Mouse (Mus musculus) right cerebral cortex, postnatal 25 days (tissue): Measurements from ENCODE around the gene Setd1b.

ENCODE experiments used
- DNase-seq: peaks from one replicate; pipeline ENCODE4 v3.0.0; 2022

Setd1b gene

GRCm38 (mm10) chr5:123140694-123141554 lies 1.1 kb upstream of the Setd1b start:
- peak; percentile 89 for DNase-seq

DNA sequence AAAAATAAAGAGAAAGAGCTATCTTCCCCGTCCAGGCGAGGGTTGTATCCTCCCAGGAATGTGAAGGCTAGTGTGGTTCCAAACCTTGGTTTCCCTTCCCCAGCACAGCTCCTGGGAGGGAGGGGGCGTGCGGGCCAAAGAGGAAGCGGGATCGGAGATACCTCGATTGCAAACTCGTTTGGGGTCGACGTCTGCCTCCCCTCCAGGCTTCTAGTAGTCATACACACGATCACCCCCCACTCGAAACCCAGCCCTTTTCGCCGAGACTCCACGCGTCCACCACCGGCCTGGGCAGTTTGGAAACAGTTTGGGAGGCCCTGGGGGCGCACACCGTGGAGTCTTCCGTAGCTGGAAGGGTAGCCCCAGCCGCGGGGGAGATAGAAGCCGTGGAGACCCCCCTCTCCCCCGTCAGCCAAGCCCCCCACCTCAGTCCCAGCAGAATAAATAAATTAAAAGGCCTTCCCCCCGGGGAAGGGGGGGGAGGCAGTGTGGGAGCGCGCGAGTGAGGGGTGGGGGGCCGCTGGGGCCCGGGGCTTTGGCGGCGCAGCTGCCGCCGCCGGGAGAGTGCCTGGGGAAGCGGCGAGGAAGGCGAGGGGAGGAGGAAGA lies 335 bp upstream of the Setd1b start:
- peak; percentile 59 for DNase-seq

- no peak for DNase-seq
These were observed 1.4 kb downstream of the Setd1b start for GRCm38 (mm10) chr5:123143251-123143970.

- no peak for DNase-seq
These were observed 2.2 kb downstream of the Setd1b start for GRCm38 (mm10) chr5:123143971-123144745.

DNA sequence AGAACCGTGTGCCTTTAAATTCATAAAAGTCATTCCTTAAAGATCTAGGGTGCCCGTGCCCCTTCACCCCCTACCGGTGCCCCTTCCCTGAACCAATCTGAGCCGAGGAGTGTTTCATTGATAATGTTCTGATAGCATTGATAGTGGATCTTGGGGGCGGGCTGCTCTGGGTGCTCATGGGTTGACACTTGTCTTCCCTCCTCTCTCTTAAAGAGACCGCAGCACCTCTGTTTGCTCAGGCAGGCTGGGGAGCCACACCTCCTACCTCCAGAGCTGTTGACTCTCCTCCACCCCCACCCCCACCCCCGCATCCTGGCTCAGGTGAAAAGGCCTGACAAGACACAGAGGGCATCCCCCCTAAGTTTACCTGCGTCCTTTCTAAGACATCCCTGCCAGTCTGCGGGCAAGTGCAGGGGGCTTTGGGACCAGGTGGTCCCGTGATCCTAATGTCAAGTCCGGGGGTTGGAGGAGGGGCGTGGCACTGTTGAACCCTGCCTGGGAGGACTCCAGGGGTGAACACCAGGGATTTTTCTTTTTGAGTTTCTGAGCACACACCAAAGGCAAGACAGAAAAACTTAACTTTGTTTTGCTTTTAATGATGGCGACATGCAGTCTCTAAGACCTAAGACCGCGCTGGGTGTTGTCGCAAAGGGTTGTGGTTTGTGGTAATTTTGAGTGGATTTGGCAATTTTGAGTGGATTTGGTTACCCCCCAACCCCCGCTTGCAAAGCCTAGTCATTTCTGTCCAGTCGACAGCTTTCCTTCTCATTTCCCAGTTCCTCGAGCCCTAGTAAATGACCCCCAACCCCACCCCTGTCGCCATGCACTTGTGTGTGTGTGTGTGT lies 3.0 kb downstream of the Setd1b start:
- DNase-seq: no peak

DNA sequence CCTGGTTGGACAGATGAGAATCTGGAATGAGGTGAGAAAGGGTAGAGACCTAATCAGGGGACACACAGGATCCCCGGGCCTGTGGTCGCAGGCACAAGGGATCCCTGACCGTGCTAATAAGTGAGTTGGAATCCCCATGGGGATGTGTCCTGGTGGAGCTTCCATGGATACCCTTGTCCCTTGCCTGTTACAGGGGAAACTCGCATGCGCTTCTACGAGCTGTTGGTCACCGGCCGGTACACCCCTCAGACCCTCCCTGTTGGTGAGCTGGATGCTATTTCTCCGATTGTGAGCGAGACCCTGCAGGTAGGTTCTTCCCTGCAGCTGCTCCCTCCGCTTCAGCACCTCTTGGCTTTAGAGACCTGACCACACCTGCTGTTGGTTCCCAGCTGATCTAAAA lies 4.4 kb downstream of the Setd1b start:
- no peak for DNase-seq

- no peak for DNase-seq
These were observed 5.6 kb downstream of the Setd1b start for GRCm38 (mm10) chr5:123147569-123147968.

DNA sequence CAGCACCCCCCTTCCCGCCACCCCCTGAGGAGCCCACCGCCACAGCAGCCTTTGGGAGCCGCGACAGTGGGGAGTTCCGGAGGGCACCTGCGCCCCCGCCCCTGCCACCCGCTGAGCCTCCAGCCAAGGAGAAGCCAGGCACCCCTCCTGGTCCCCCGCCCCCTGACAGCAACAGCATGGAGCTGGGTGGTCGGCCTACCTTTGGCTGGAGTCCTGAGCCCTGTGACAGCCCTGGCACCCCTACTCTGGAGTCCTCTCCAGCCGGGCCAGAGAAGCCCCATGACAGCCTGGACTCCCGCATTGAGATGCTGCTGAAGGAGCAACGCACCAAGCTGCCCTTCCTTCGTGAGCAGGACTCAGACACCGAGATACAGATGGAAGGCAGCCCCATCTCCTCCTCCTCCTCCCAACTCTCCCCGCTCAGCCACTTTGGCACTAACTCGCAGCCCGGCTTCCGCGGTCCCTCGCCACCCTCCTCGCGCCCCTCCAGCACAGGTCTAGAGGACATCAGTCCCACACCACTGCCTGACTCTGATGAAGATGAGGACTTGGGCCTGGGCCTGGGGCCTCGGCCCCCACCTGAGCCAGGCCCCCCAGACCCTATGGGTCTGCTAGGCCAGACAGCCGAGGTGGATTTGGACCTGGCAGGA lies 6.2 kb downstream of the Setd1b start:
- no peak for DNase-seq

GRCm38 (mm10) chr5:123149451-123150400 lies 7.7 kb downstream of the Setd1b start:
- DNase-seq: peak; percentile 82

DNA sequence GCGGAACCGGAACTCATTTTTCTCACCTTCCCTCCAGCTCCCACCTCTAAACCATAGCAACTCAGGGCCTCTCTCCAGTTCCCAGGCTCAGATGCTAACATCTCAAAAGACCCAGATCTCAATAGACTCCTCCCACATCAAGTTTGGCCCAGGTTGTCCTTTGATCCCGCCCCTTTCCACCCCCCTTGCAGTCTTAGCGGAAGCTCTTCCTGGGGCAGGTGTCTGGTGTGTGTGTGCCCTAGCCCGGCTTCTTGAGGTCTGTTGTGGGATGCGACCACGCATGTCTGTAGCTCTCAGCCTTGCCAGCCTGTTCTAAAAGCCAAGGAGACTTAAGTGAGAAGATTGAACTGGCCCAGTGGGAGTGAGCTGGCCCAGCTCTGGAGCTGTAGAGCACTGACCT lies 8.6 kb downstream of the Setd1b start:
- no peak for DNase-seq

DNA sequence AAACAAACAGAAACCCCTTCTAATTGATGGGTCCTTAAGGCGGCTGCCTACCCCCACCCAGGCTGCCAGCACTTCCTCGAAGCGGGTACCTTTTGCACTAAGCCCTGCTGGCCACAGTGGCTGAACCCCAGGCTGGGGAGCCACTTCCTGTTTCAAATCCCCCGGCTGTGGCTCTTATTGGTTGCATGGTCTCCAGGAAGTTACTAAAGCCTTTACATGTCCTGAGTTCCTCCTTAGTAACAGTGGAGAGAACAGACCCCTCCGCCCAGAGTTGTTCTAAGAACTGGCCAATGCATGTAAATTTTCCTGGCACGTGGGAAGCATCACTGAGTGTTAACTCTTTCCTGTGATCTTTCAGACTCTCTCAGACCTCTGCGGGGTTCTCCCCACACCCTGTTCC lies 9.1 kb downstream of the Setd1b start:
- no peak for DNase-seq

- DNase-seq: no peak
These were observed 9.8 kb downstream of the Setd1b start for GRCm38 (mm10) chr5:123151707-123152362.

- DNase-seq: no peak
These were observed 10.9 kb downstream of the Setd1b start for GRCm38 (mm10) chr5:123152901-123153300.

GRCm38 (mm10) chr5:123155425-123155824 lies 13.4 kb downstream of the Setd1b start:
- no peak for DNase-seq

GRCm38 (mm10) chr5:123156763-123157162 lies 14.8 kb downstream of the Setd1b start:
- DNase-seq: no peak

DNA sequence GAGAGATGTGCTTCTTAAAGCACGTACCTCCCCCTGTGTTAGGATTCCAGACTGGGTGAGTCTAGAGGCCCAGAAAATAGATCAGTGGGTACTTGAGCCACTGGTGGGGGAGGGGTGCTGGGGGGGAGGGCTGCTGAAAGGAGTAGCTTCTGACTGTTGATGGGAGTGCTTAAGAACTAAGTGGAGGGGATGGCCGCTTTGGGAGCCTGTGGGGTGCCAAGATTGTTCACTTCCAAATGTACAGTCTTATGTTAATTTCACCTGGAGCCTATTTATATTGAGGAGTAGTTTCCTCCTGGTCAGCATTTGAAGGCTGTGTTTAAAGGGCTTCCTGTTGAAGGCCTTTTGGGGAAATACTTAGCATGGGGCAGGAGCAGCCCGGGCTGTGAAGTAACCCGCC lies 16.0 kb downstream of the Setd1b start:
- no peak for DNase-seq

- DNase-seq: no peak
These were observed 17.5 kb downstream of the Setd1b start for GRCm38 (mm10) chr5:123159446-123159845.

GRCm38 (mm10) chr5:123159866-123160265 lies 17.9 kb downstream of the Setd1b start:
- no peak for DNase-seq

GRCm38 (mm10) chr5:123160341-123160740 lies 18.3 kb downstream of the Setd1b start:
- no peak for DNase-seq

DNA sequence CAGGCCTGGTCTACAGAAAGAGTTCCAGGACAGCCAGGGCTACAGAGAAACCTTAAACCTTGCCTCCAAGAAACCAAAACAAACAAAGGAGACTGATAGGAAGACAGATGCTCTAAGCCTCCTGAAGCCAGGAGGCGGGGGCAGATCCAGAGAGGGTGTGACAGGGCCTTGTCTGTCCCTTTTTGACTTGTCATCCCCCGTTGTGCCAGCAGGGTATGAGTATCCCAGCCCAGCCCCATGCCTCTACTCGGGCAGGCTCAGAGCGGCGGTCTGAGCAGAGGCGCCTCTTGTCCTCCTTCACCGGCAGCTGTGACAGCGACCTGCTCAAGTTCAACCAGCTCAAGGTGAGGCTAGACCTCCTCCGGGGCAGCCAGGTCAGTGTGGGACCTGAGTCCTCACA lies 20.9 kb downstream of the Setd1b start:
- no peak for DNase-seq
